Mouse (Mus musculus) heart, adult 2 months (tissue): ENCODE measurements at regions not wholly inside any gene's neighbourhood (a gene's known extent, or its start where the extent isn't known, plus 50 kb on each side); places are given as distances from the start of the nearest gene placed in this dataset.

ENCODE experiments used
- DNase-seq, 2 experiments: peaks; one replicate each; pipeline ENCODE4 v3.0.0; 2021
- H3K27ac ChIP-seq: fragments of 200-600 bp; 2 replicates; pipeline ENCODE4 v1.8.1; 2022
- H3K27me3 ChIP-seq: fragments of 200-500 bp; 2 replicates; pipeline ENCODE4 v1.6.1; 2012; ENCODE audit warnings: mild to moderate bottlenecking, low read length, inconsistent platforms, mixed read lengths; ENCODE audit not compliant: control insufficient read depth, insufficient read depth
- H3K36me3 ChIP-seq: fragments of 200-500 bp; 2 replicates; pipeline ENCODE4 v1.6.1; 2012; ENCODE audit warnings: low read length, inconsistent platforms; ENCODE audit not compliant: control insufficient read depth, insufficient read depth
- H3K4me1 ChIP-seq: fragments of 200-500 bp; 2 replicates; pipeline ENCODE4 v1.6.1; 2011; ENCODE audit warnings: low read length; ENCODE audit not compliant: control insufficient read depth, insufficient read depth
- H3K4me3 ChIP-seq: fragments of 200-600 bp; 2 replicates; pipeline ENCODE4 v1.8.1; 2022
- H3K79me2 ChIP-seq: fragments of 200-500 bp; replicated peaks from 2 replicates; pipeline ENCODE4 v1.6.1; 2012; ENCODE audit warnings: mild to moderate bottlenecking, inconsistent platforms, low read length, moderate library complexity, mixed read lengths; ENCODE audit not compliant: control insufficient read depth, insufficient read depth
- H3K9ac ChIP-seq: fragments of 200-500 bp; 2 replicates; pipeline ENCODE4 v1.6.1; 2012; ENCODE audit warnings: low read depth, mild to moderate bottlenecking, control low read depth, inconsistent platforms, low read length, mixed read lengths
- CTCF ChIP-seq: fragments of 200-600 bp; IDR thresholded peaks from 2 replicates; pipeline ENCODE4 v1.8.1; 2022; ENCODE audit warnings: antibody characterized with exemption, mild to moderate bottlenecking, moderate library complexity
- EP300 ChIP-seq: fragments of 200-500 bp; IDR thresholded peaks from 2 replicates; pipeline ENCODE4 v1.6.1; 2011; ENCODE audit warnings: low read depth, low read length, control low read depth; ENCODE audit not compliant: insufficient read depth
- POLR2A ChIP-seq: fragments of 200-500 bp; IDR thresholded peaks from 2 replicates; pipeline ENCODE4 v1.6.1; 2011; ENCODE audit warnings: mild to moderate bottlenecking, low read depth, low read length, control low read depth; ENCODE audit not compliant: insufficient read depth
- WGBS: fragments of 180-500 bp; shearing (Covaris S2); methylation state at CpG from one replicate; pipeline ENCODE4 v1.1.7; 2018; 5-methylcytosine and 5-hydroxymethylcytosine counted together
- intact Hi-C: fragments of 180-260 bp; cut with DNase I; formaldehyde crosslinking; loops from one replicate; pipeline ENCODE4 v1.15.1; 2025

DNA sequence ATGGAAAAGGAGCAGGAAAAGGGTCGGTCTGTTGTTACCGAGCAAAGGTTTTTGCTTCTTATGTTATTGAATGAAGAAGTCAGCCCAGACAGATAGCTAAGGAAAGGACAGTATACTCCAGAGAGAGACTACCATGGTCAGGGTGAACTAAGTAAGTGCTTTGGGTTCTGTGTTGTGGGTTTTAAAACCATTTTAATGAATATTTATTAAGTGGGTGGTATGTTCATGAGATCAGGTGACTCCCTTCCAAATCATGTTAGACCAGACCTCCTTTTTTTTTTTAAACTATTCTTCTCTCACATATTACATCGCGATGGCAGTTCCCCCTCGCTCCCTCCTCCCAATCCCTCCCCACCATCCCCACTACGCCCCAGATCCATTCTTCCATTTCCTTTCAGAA lies 67.3 kb upstream of the Bach2 start:
- H3K27ac ChIP-seq = no peak overlapping the region
- H3K79me2 ChIP-seq = no peaks in the 10 kb centered on the region
- no peaks in the 10 kb centered on the region for H3K27me3 ChIP-seq
- peaks cover 6% of the 10 kb centered on the region for H3K4me1 ChIP-seq
- DNase-seq = no peak
- intact Hi-C loops = no loop called here
- no peaks in the 10 kb centered on the region for H3K36me3 ChIP-seq
- 93% methylated on average over 6 of the region's 6 CpGs for WGBS
- no peak overlapping the region for H3K4me3 ChIP-seq
- H3K9ac ChIP-seq = no peak overlapping the region
- TF ChIP-seq POLR2A (no peak), CTCF (no peak)

DNA sequence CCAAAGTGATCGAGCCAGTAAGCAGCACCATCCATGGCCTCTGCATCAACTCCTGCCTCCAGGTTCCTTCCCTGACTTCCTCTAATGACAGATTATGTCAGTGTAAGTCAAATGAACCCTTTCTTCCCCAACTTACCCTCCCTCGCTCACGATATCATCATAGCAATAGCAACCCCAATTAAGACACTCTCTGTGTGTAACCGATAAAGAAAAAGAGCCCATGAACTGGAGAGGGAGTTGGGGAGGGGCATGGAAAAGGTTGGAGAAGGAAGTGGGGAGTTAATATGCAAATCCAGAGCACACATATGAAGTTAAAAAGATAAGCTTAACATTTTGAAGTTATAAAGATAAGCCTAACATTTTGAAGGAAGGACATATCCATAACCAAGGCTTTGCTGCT lies 65.6 kb upstream of the Bach2 start:
- no peak overlapping the region for H3K27ac ChIP-seq
- no peak for DNase-seq
- intact Hi-C loops = no loop called here
- H3K36me3 ChIP-seq = no peaks in the 10 kb centered on the region
- H3K4me1 ChIP-seq = peaks cover 6% of the 10 kb centered on the region
- H3K27me3 ChIP-seq = no peaks in the 10 kb centered on the region
- no peak overlapping the region for H3K9ac ChIP-seq
- TF ChIP-seq POLR2A (no peak), EP300 (no peak), CTCF (no peak)
- H3K4me3 ChIP-seq = no peak overlapping the region
- 84% methylated on average over 4 of the region's 4 CpGs for WGBS
- H3K79me2 ChIP-seq = no peaks in the 10 kb centered on the region

DNA sequence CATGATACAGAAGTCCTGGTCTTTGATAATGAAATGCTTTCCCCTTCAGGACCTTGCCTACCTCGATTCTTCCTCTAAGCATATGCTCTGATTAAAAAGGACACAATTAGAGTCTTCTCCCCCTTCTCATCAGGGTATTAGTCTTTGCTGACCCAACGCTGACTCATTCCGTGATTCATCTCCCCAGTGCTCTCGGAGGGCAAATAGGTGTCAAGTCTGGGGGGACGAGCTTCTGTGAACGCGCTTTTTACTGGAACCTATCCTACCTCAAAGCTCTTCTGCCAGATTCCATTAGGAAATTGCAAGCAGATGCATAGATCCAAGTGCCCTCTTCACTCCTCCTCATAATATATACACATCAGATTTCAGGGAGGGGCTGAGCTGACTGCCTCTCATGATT lies 63.8 kb upstream of the Bach2 start:
- H3K27me3 ChIP-seq = no peaks in the 10 kb centered on the region
- no peaks in the 10 kb centered on the region for H3K36me3 ChIP-seq
- no peak for DNase-seq
- H3K27ac ChIP-seq = no peak overlapping the region
- no peak overlapping the region for H3K4me3 ChIP-seq
- TF ChIP-seq POLR2A (no peak), EP300 (no peak), CTCF (no peak)
- H3K9ac ChIP-seq = no peak overlapping the region
- H3K4me1 ChIP-seq = peaks cover 10% of the 10 kb centered on the region
- WGBS = 75% methylated on average over 7 of the region's 7 CpGs
- H3K79me2 ChIP-seq = no peaks in the 10 kb centered on the region
- intact Hi-C loops = no loop called here

DNA sequence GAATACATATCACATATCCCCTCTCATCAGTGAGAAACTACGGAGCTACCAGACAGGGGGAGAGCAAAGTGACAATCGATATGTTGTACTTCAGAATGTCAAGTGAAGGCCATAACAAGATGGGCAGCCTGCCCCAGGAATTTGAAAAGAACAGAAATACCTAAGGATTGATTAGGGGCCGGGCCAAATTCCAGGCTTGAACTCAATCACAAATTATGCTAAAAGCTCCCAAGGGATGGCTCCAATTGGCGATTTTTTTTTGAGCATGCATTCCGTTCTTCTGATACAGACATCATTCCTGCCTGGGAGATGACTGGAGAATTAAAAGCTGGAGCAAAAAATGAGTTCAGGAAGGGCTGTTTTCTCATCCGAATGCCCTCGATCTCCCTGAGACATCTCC lies 63.4 kb upstream of the Bach2 start:
- DNase-seq = no peak
- TF ChIP-seq EP300 (no peak), CTCF (no peak), POLR2A (no peak)
- H3K27me3 ChIP-seq = no peaks in the 10 kb centered on the region
- intact Hi-C loops = no loop called here
- H3K36me3 ChIP-seq = no peaks in the 10 kb centered on the region
- WGBS = 74% methylated on average over 7 of the region's 7 CpGs
- no peak overlapping the region for H3K4me3 ChIP-seq
- H3K27ac ChIP-seq = no peak overlapping the region
- H3K79me2 ChIP-seq = no peaks in the 10 kb centered on the region
- no peak overlapping the region for H3K9ac ChIP-seq
- peaks cover 10% of the 10 kb centered on the region for H3K4me1 ChIP-seq

DNA sequence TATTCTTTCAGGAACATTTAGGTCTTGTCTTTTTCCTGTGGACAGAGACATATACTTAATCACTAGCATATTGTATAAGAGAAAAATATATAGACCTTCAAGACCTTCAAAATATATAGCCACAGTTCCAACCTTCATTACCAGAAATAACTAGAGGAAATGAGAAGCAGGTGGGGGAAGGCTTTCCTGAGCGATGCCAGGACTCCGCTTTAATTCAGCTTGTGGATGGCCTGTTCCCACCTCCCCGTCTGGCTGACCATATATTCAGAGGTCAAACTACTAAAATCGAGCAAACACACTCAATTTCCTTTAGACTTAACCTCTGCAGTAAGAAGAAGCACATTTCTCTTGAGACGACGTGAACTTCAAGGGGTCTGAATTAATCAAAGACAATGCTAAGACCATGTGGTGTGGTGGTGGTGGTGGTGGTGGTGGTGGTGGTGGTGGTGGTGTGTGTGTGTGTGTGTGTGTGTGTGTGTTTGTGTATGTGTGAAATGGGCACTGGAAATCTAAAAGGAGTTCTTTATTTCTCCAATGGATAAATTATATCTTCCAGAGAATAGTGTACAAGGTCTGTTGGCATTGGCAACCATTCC lies 62.7 kb upstream of the Bach2 start:
- Histone ChIP-seq H3K27me3 (no peaks in the 10 kb centered on the region), H3K9ac (no peak overlapping the region), H3K36me3 (no peaks in the 10 kb centered on the region), H3K4me3 (no peak overlapping the region), H3K79me2 (no peaks in the 10 kb centered on the region), H3K4me1 (peaks cover 5% of the 10 kb centered on the region), H3K27ac (no peak overlapping the region)
- TF ChIP-seq CTCF (no peak), EP300 (no peak), POLR2A (no peak)
- intact Hi-C loops = no loop called here
- DNase-seq = no peak
- WGBS = 81% methylated on average over 6 of the region's 6 CpGs

DNA sequence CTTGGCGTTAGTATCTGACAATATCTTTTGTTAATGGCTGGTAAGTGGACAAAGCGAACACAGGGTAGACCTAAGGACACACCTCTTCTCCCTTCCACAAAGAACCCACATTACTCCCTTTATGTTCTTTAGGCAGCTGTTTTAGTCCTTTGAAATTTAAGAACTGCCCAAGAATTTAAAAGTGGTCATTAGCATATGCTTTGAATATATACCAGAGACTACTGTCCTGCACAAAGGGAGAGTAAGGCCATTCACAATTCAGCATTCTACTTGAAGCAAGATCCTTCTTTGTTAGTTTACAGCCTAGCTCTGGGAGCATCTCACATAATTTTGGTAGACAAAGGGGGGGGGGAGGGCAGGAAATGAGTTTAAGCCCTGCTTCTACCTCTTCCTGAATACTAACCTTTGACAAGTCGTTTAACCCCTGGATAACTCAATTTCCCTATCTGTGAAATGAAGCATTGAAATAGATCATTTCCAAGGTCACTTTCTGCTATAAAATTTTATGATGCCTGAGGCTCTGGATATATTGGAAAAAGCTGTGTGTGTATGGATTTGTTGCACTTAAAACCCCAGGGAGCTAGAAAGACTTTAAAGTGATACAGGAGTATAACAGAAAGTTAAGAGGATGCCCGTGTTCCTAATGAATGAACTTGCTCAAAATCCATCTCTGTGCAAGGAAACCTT lies 62.0 kb upstream of the Bach2 start:
- Histone ChIP-seq H3K4me1 (peaks cover 5% of the 10 kb centered on the region), H3K79me2 (no peaks in the 10 kb centered on the region), H3K4me3 (no peak overlapping the region), H3K27ac (no peak overlapping the region), H3K9ac (no peak overlapping the region), H3K36me3 (no peaks in the 10 kb centered on the region), H3K27me3 (no peaks in the 10 kb centered on the region)
- intact Hi-C loops = no loop called here
- WGBS = 64% methylated on average over 4 of the region's 4 CpGs
- TF ChIP-seq CTCF (no peak), EP300 (no peak), POLR2A (no peak)
- DNase-seq = no peak
